In the genomic region with DNA sequence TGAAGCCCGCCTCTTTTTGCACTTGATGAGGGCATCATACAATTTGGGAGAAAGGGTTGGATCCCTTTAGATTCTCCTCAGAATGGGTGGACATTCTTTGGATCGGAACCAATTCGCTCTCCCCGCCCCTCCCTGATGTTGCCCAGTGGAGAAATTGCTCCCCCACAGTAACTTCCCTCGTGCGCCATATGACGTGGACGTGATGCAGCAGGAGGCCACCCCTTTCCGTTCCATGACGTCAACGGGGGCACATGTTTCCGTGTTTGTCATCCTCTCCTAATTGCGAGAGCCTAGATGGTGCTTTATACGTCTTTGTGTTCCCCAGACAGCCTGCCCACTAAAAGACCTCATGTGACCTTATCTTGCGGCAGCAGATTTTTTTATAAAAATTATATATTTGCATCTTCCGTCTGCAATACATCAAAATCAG, we compare ENCODE assay signal across 8 mouse cellular contexts. TPM values are rescaled to one million over a fixed set of nuclear protein-coding genes. Genes with fewer than 3 reads are reported as not detected.
A peak's percentile ranks its signal among the peaks of the same experiment; 100 is the strongest.
DNase-seq lines count a peak whose midpoint lies in the region; ATAC-seq and TF ChIP-seq lines count a peak whose summit lies in the region.

No protein-coding gene starts in this region.

- H3K9ac ChIP-seq in hindbrain, embryonic 12.5 days: peak overlapping the region; percentile 81

- peak; percentile 45 for ATAC-seq in Patski
- ATAC-seq in hindbrain, embryonic 12.5 days (ENCODE audit: low FRiP score): peak; percentile 81

- WGBS in hindbrain, embryonic 12.5 days: 6% methylated on average over 16 of the region's 16 CpGs

- peak overlapping the region; percentile 82 for H3K4me2 ChIP-seq in hindbrain, embryonic 12.5 days (replicated peaks)

- peak; percentile 66 for DNase-seq in Patski (ENCODE audit: low read depth, low spot score)
- DNase-seq in cerebellum, postnatal 10 days: peak; percentile 90 to 92
- DNase-seq in frontal cortex, postnatal 10 days (ENCODE audit: low spot score in 2 of 2): peak; percentile 83 to 85
- peak; percentile 62 to 63 for DNase-seq in layer of hippocampus, postnatal 25 days (ENCODE audit: extremely low spot score in 1 of 2, low spot score in 1 of 2)
- peak; percentile 86 for DNase-seq in lung, postnatal 14 days
- peak; percentile 75 for DNase-seq in ovary, postnatal 36 days (ENCODE audit: low spot score)
- DNase-seq in thymus, postnatal 14 days: peak; percentile 93

- CTCF ChIA-PET in Patski (lab: Charles Lee): interaction anchor here (1.7 kb wide), 1 partner anchor 18 kb away, joined by 3 read pairs; no protein-coding TSS in a partner anchor

- H3K36me3 ChIP-seq in hindbrain, embryonic 12.5 days: no peaks in the 10 kb centered on the region

- peak overlapping the region; percentile 80 for H3K4me3 ChIP-seq in hindbrain, embryonic 12.5 days

- no peaks in the 10 kb centered on the region for H3K9me3 ChIP-seq in hindbrain, embryonic 12.5 days (replicated peaks)

- in situ Hi-C loops in Patski (cut with MboI; ENCODE audit: low pct_unique_long_range_greater_than_20kb): loop anchor here (5.0 kb wide), 4 partner anchors 66 to 499 kb away; a partner anchor contains a TSS

- H3K27me3 ChIP-seq in Patski: no peaks in the 10 kb centered on the region
- no peaks in the 10 kb centered on the region for H3K27me3 ChIP-seq in hindbrain, embryonic 12.5 days

- H3K27ac ChIP-seq in hindbrain, embryonic 12.5 days: peak overlapping the region; percentile 87

- no peak for TF ChIP-seq CTCF in Patski (IDR thresholded peaks at IDR 0.05)

- H3K4me1 ChIP-seq in hindbrain, embryonic 12.5 days: peaks cover 5% of the 10 kb centered on the region; the same call in 1 of the 2 replicates

- POLR2A ChIA-PET in Patski (lab: Charles Lee): interaction anchor here (0.6 to 1.8 kb wide), 5 partner anchors 62 to 494 kb away, joined by 3 to 6 read pairs (median 5); no protein-coding TSS in a partner anchor

RNA-seq across cellular contexts. Expression of a gene that starts 0.8 kb away (rescaled TPM):
- 122 TPM for polyA plus RNA-seq in Patski (2021)
- 42.9 and 45.2 TPM in 2 replicates for polyA plus RNA-seq in hindbrain, embryonic 12.5 days (2016; fragmentation: Nextera tagmentation; extraction: Ambion mirVana)
- 10 to 100 TPM; 45.5 to 48.1 TPM for total RNA-seq in layer of hippocampus, postnatal 25 days (2021)

RNA-seq across cellular contexts. Expression of a gene that starts 0.9 kb away (rescaled TPM):
- polyA plus RNA-seq in Patski (2021): 11.3 TPM
- polyA plus RNA-seq in hindbrain, embryonic 12.5 days (2016; fragmentation: Nextera tagmentation; extraction: Ambion mirVana): 1.8 TPM in 2 replicates
- 1 to 10 TPM; 3.4 to 4.3 TPM for total RNA-seq in layer of hippocampus, postnatal 25 days (2021)

Comparison
In these comparisons a context has a peak if more than half of its experiments do, and no peak if none do; other contexts are left out.
1. Peak in every context shown above with its lines: DNase-seq, ATAC-seq, H3K4me3 ChIP-seq and H3K27ac ChIP-seq.